Mouse (Mus musculus): ENCODE measurements at regions not wholly inside any gene's neighbourhood (a gene's known extent, or its start where the extent isn't known, plus 50 kb on each side); places are given as distances from the start of the nearest gene placed in this dataset.

DNA sequence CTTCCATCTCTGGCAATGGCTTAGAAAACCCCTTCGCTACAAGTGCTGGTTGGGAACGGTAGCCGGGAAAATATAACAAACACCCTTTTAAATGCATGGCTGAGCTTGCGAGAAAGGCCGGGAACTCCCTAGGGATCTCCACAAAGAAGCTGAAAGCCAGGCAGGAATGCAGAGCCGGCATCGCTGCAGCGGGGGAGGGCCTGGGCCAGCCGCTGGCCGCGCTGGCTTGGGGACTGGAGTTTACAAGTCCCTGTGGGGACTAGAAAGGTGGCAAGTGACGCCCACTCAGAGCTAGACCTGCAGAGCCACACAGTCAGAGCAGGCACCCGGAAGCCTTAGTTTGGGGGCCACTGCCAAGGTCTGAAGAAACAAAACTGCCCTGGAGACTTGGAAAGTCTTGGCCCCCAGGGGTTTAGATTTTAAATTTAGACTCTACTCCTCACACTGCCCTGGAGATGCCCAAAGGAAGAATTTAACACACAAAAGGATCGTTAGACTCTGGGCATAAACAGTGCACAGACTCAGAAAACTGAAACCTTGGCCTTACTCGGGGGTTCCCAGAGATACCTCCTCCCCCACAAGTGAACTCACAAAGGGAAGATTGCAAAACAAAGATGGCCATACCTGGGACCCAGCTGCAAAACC, 59.4 kb downstream of the 1700001O22Rik start:
- DNase-seq: peak; percentile 86

DNA sequence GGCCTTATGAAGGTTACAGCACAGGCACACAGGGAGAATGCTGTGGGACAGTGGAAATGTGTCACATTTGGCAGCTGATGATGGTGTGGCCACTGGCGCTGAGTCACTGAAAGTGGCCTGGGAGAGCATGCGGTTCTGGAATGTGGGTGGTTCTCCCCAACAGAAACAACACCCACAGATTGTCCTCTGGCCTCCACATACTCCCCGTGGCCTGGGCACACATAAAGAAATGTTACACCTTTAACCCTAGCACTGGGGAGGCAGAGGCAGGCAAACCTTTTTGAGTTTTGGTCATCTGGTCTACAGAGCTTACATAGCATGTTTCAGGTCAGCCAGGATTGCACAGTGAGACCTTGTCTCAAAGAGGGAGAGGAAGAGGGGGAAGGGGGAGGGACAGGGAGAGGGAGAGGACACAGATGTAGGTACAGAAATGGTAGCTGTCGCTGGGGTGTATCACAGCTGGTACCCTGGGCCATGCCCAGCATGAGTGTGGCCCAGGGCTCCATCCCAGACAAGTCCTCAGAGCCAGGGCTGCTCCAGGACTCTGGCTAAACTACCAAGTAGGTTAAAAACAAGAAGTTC, 60.1 kb downstream of the 1700001O22Rik start:
- DNase-seq: peak; percentile 41

DNA sequence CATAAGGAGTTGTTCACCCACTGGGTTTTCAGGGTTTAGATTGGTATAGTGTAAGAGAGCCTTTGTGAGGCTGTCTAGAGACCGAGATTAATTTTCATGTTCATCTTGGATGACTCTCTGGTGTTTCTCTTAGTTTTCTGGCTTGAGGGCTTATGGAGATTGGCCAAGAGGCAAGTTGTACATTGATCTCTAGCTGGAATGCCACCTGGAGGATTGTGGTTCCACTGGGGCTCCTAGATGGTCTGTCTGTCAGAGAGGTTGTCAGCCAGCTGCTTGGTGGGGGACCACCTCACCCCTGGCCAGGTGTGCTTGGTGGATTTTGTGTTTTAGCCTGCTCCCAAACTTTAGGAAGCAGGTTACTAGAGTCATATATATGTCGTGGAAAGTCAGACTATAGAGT, 62.0 kb downstream of the 1700001O22Rik start:
- no peak for DNase-seq

DNA sequence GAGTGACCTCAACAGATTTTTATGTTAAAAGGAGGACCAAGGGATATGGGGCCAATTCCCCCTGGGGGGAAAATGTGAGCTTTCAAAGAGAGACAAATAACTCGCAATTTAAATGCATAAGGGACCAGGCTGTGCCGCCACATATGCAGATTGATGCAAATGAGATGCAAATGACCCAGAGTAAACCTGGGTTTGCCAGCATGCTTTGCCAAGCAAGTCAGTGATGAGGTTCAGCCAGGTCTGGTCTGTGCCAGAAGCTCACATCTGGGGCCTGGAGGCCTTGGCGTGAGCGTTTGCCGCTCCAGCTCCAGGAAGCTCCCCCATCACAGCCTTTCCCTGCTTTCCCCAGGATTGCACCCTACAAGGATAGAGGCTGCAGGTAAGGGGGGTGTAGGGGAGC, 65.7 kb downstream of the 1700001O22Rik start:
- DNase-seq: no peak

DNA sequence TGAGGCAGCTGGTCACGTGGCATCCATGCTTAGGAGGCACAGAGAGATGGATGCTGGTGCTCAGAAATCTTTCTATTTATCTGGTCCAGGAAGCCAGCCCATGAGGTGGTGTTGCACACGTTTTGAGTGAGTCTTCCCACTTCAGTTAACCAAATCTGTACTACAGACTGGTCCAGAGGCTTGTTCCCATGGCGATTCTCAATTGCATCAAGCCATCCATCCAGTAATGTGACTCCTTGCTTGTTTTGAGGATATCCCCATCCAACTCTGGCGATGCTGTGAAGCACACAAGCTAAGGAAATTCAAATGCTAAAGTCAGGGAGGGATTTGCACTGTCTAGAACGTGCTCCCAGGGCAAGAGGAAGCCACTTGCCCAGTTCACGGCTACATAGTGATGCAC, 66.8 kb downstream of the 1700001O22Rik start:
- no peak for DNase-seq

DNA sequence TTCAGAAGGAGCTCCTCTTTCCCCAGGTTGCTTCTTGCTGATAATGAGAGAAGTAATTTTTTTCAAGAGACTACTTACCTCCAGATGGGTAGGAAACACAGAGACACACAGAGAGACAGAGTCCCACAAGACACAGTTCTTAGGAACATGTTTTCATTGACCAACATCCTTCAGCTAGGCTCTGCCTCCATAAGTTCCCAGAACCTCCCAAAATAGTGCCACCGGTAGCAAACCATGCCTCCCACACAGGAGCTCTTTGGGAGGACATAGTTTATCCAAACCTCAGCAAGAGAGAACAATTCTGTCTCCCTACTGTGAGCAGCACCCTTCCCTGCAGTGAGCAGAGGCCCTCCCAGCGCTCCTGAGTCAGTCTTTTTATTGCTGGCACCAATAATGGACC, 67.2 kb downstream of the 1700001O22Rik start:
- no peak for DNase-seq

DNA sequence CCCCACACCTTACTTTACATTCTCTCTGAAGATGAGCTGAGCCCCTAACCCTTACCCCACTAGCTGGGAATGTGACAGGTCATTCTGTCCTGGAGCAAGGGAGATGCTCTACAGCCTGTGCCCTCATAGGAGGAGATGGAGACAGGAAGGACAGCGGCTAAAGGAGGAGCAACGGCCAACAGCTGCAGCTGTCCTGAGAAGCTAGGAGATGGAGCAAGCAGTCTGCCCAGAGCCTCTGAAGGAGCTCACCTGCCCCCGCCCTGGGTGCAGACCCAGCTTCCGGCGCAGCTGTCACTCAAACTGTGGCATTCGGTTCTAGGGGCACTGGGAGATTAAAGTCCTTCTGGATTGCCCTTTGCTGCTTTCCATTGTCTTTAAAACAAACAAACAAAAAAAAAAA, 69.6 kb downstream of the 1700001O22Rik start:
- no peak for DNase-seq

DNA sequence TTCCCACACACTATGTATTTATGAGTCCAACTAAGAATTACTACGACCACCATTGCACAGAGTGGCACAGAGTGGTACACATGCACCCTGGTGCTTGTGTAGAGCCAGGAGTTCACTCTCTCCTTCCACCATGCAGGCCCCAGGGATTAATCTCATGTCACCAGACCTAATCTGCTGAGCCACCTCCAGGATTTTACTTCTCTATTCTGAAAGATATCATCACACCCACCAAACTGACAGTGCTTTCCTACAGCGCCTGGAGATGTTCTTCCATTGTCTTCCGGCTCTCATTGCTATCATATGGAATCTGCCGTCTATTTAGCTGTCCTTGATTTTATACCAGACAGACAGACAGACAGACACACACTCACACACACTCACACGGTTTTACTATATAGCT, 71.6 kb downstream of the 1700001O22Rik start:
- DNase-seq: no peak

DNA sequence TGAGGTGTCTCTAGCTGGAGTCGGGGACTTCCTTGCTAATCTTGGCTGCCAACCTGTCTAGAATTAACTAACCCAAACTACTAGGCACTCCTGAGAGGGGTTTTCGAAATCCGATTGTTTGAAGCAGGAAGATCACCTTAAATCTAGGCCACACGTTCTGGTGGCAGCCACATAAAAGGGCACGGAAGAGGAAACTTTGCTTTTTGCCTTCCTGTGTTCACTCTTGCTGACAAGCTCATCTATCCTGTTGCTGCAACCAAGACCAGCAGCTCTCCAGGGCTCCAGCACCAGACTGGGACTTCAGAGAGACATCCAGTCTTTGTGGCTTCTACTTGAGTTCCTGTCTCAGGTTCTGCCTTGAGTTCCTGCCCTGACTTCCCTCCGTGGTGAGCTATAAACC, 75.5 kb downstream of the 1700001O22Rik start:
- DNase-seq: no peak

DNA sequence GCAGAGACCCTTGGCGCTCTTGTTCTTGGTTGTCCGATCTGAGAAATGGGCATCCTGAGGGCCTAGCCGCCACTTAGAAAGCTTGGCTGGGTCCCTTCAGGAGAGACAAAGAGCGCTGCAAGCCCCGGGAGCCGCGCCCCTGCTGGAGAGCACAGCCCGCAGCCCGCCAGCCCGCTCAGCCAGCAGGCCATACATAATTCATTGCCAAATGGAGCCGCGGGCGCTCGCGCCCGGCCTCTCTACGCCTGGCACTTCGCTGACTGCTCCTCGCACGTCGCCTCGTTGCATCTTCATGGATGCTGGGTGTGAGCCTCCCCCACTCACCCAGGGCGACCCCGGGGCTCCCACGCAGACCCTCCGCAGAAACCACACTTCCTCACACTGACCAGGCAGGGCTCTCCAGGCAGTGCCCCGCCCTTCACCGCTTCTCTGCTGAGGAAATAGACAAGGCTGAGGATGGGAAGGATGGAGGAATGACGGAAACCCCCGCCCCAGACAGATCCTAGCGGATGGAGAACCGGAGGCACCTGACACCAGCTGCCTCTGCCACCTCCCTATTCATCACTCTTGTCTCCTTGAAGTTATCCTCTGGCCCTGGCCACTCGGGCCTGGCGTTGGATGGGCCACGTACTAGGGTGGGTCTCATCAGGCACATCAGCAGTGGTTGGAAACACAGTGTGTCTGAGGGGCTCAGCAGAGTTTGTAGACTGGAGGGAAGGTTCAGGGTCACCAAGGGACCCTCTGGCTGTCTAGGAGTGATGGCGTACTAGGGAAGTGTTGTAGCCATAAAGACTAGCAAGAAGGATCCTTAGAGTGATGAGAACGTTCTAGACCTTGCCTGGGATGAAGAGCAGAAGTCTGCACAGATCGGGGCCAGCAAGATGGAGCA, 77.6 kb downstream of the 1700001O22Rik start:
- peak; percentile 73 for DNase-seq

DNA sequence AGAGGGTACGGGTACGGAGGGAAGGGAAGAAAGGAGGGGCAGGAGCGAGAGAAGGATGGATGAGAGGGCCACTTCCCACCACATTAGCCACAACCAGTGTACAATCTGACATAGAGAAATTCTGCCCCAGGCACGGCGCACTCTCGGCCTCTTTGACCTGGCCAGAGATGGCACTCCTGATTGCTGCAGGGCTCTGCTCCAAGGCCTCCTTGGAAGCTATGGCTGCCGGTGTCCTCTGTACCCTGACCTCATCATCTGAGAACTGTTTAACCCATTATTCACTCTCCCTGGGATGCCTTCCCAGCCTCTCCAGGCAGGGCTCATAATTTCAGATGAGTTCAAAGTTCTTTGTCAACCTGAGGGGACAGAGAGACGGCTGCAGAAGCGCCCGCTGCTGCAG, 78.3 kb downstream of the 1700001O22Rik start:
- DNase-seq: peak; percentile 74

DNA sequence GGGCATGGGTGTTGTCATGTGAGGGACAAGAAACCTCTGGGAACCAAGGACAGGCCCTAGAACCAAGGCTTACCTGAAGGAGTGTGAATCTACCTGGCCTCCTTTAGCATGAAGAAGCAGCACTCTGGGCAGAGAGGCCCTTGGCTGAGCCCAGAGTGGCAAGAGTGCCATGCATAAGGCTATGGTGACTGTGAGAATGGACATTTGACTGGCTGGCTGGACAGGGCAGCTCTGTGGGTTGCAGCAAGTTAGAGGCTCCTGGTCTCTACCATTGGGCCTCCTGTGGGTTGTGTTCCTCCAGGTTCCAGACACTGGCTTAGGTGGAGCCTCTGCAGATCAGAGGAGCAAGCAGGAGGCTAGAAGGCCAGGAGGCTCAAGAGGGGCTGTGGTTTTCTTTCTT, 78.9 kb downstream of the 1700001O22Rik start:
- DNase-seq: no peak

DNA sequence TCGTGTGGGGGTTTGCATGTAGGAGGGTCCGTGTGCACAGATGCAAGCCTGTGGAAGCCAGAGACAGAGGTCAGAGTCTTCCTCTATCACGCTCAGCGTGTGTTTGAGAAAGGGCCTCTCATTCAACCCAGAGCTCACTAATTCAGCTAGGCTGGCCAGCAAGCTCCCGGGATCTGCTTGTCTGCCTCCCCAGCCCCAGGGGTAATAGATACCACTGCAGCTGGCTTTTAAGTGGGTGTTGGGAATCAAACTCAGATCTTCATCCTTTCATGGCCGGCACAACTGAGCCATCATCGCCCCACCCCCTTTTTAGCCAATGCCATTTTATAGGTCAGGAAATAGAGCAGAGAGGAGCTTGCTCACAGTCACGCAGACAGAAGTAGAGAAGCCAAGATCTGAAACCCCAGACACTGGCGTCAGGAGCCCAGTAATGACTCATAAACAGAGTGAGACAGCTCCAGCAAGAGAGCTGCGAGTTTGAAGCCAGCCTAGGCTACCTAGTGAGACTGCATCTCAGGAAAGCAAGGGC, 80.3 kb downstream of the 1700001O22Rik start:
- DNase-seq: peak; percentile 49

DNA sequence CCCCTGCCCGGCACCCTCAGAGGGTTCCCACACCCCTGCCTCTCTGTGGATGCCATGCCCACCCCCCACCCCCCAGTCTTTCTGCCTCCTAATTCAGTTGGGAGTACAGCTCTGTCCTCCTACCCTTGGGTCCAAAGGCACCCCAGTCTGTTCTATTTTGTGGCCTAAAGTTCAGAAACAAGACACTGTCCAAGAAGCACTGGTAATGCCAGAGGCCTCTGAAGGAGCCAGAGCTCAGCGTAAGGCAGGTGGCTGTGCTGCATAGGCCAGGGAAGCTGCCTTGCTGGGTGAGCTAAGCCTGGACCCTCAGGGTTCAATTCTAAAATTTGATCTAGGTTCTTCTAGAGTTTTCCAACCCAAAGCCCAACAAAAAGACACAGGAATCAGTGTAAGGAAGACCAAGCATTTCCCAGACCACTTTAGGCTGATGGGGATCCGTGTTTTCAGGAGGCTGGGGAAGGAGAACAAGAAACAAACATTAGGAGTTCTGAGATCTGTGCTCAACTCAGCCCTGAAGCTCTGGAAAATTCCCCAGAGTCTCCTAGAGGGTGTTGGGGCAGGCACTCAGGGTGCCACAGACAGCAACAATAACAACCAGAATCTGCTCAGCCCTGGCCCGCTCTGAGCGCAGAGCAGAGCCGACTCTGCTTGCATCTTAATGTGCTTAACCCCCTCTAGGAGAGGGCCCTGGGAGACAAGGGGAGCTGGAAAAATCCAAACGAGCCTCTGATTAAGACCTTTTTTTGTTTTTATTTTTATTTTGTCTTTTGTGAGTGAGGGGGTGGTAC, 81.0 kb downstream of the 1700001O22Rik start:
- peak; percentile 46 for DNase-seq

DNA sequence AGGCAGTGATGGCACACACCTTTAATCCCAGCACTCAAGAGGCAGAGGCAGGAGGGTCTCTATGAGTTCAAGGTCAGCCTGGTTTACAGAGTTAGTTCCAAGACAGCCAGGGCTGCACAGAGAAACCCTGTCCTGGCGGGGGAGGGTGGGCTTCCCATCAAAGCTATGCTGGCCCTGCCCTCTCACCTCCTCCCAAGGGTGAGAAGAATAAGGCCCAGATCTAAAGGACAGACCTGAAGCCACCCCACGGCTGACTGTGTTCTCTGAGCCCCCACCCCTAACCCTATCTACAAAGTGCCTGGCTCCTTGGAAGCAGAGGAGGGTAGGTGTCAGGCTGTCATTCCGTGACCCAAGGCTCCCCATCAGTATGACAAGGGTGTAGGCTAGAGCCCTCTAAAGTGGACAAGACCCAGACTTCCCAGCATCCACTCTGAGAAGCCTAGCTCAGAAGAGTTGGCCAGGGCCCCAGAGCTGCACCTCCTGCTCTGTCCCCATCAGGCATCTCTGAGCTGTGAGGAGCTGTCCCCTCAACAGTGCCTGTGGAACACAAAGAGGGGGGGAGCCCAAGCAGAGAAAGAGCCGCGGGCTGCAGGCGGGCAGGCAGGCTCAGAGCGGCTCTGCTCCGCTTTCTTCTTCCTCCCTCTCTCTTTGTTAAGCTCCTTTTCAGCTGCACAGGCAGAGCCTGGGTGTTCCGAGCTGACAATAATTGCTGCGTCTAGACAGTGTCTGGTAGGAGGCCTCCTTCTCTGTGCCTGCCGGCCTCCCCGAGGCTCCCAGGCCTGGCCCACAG, 81.8 kb downstream of the 1700001O22Rik start:
- DNase-seq: peak; percentile 67

DNA sequence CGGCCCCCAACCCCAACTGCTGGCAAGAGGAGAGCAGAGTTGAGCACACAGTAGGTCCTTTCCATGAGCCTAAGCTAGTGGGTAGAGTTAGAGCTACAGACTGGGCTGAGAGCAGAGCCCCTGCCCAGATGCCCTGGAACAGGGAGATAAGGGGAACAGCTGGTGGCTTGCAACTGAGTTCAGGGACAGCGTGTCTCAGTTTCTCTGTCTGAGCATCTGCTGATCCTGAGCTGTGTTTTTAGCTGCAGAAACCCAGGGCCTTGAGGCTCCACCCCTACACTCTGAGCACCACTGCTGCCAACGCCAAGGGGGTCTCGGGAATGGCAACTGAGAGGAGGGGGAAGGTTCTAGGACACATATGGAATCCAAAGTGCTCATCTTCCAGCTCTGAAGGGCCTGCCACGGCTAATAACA, 82.4 kb downstream of the 1700001O22Rik start:
- no peak for DNase-seq

DNA sequence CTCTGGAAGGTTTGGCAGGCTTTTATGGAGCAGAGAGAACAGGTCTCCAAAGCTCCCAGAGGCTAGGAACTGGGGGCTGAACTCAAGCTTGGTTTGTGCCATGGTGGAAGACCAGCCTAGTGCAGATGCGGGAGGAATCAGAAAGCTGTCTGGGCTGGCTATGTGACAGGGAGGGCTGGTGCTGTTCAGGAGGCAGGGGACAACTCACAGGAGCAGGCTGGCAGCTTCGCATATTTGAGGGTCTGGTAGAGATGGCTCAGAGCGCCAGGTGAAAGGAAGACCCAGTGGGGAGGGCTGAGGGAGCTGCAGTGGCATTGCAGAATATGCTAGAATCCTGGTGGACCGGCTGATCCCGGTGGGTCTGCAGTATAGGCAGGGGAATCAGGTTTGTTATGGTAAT, 83.2 kb downstream of the 1700001O22Rik start:
- no peak for DNase-seq

DNA sequence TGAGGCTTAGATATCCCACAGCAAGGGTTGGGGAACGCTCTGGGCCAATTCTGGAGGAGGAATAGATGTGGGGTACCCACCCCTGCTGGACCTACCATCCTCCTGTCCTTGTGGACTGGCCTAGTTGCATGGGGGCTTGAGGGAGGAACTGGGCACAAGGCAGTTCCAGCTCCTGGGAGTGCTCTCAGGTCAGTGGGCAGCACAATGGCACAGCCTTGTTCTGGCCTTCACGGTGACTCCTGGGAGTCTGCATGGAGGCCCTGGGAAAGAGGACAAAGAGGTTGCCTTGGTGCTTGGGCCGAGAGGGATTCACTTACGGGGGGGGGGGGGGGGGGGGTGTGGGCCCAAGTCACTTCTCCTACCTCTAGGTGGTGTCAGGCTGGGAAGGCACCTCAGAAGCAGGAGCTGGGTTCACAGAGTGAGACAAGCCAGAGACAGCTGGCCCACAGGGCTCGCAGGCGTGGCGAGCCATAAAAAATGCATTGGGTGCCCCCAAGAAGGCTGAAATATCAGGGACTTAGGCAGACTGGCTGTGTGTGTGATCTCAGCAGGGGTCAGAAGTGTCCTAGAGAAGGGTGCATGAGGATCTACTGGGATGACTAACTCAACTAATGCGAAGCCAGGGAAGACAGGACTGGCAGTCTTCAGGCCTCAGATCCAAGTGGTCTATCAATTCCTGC, 83.7 kb downstream of the 1700001O22Rik start:
- peak; percentile 54 for DNase-seq

DNA sequence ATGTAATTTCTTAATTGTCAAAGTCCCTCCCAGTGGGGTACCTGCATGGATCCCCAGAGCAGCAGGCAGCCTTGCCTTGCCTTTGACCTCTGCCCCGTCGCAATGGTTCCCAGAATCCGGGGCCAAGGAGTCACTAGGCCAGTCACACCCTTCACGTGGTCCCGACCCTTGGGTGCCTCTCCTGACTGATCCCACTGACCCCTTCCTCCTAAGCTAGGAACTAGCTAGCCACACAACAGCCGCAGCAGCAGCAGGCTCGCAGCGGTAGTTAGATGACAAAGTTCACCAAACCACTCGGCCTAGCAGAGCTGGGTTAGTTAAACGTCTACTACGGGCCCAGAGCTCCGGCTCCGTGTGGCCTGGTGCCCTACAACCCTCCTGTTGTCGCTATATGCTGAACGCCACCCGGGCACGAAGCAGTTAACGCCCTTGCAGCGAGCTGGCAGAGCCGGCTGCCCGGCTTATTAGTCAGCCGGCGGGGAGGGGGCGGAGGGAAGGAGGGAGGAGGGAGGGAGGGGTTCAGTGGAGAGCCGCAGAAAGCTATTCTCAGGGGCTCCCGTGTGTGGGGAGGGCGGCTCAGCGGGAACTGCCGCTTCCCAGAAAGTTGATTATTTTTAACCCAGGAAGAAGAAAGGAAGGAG, 84.6 kb downstream of the 1700001O22Rik start:
- DNase-seq: peak; percentile 95

DNA sequence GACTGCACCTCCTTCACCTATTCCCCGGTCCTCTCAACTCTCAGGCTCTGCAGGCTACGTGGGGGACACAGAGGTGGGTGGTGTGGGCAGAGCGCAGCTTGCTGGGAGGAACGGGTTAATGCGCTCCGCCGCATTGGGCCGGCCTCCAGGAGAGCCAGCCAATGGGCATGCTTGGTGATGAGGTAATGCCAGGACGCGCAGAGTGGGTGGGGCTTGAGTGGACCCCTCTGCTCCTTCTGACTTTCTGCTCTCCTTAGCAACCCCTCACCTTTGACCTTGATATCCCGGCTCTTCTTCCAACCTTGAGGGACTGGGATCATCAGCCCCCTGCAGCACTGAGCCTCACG, 85.2 kb downstream of the 1700001O22Rik start:
- DNase-seq: peak; percentile 95

All from kidney, postnatal 14 days (tissue).